Mouse (Mus musculus): ENCODE measurements around the gene Eps8l2. TPM values are rescaled to one million over a fixed set of nuclear protein-coding genes. Genes with fewer than 3 reads are reported as not detected.

The Eps8l2 gene
- polyA plus RNA-seq, 1 experiment from 2014 or later = 2.2 TPM

- H3K4me1 ChIP-seq (ENCODE audit: control insufficient read depth, insufficient read depth, low read length) = no peaks in the 10 kb centered on the region
- H3K27me3 ChIP-seq (ENCODE audit: control insufficient read depth, insufficient read depth, low read length) = no peaks in the 10 kb centered on the region
- no peak overlapping the region for H3K27ac ChIP-seq (ENCODE audit: low read depth, low read length)
- no peak overlapping the region for H3K9ac ChIP-seq (ENCODE audit: low read length)
- ATAC-seq (ENCODE audit: insufficient read depth, low FRiP score, low TSS enrichment) (no peak), DNase-seq (ENCODE audit: low spot score) (no peak)
- no peaks in the 10 kb centered on the region for H3K9me3 ChIP-seq (ENCODE audit: control insufficient read depth, low read length)
- H3K36me3 ChIP-seq (ENCODE audit: control insufficient read depth, insufficient read depth, low read length) = no peaks in the 10 kb centered on the region
- H3K4me3 ChIP-seq (ENCODE audit: low read depth, low read length) = no peak overlapping the region
- WGBS = 81% methylated on average over 6 of the region's 6 CpGs
- H3K4me2 ChIP-seq (ENCODE audit: low read depth) = no peak overlapping the region
These were observed 12.4 kb downstream of the Eps8l2 start for GRCm38 (mm10) chr7:141351061-141351460.

GRCm38 (mm10) chr7:141355051-141355450, 16.4 kb downstream of the Eps8l2 start:
- H3K4me2 ChIP-seq (ENCODE audit: low read depth) = no peak overlapping the region
- no peak for DNase-seq (ENCODE audit: low spot score)
- no peaks in the 10 kb centered on the region for H3K27me3 ChIP-seq (ENCODE audit: control insufficient read depth, insufficient read depth, low read length)
- no peak for ATAC-seq (ENCODE audit: insufficient read depth, low FRiP score, low TSS enrichment)
- no peak overlapping the region for H3K4me3 ChIP-seq (ENCODE audit: low read depth, low read length)
- no peaks in the 10 kb centered on the region for H3K4me1 ChIP-seq (ENCODE audit: control insufficient read depth, insufficient read depth, low read length)
- no peaks in the 10 kb centered on the region for H3K9me3 ChIP-seq (ENCODE audit: control insufficient read depth, low read length)
- H3K9ac ChIP-seq (ENCODE audit: low read length) = no peak overlapping the region
- no peak overlapping the region for H3K27ac ChIP-seq (ENCODE audit: low read depth, low read length)
- H3K36me3 ChIP-seq (ENCODE audit: control insufficient read depth, insufficient read depth, low read length) = no peaks in the 10 kb centered on the region
- 80% methylated on average over 8 of the region's 8 CpGs for WGBS

GRCm38 (mm10) chr7:141355626-141356326, 17.1 kb downstream of the Eps8l2 start:
- Histone ChIP-seq H3K36me3 (ENCODE audit: control insufficient read depth, insufficient read depth, low read length) (no peaks in the 10 kb centered on the region), H3K9ac (ENCODE audit: low read length) (no peak overlapping the region), H3K27me3 (ENCODE audit: control insufficient read depth, insufficient read depth, low read length) (no peaks in the 10 kb centered on the region), H3K27ac (ENCODE audit: low read depth, low read length) (no peak overlapping the region), H3K9me3 (ENCODE audit: control insufficient read depth, low read length) (no peaks in the 10 kb centered on the region), H3K4me1 (ENCODE audit: control insufficient read depth, insufficient read depth, low read length) (no peaks in the 10 kb centered on the region), H3K4me3 (ENCODE audit: low read depth, low read length) (no peak overlapping the region), H3K4me2 (ENCODE audit: low read depth) (no peak overlapping the region)
- WGBS = 61% methylated on average over 12 of the region's 12 CpGs
- peak; percentile 26 for DNase-seq (ENCODE audit: low spot score)
- ATAC-seq (ENCODE audit: insufficient read depth, low FRiP score, low TSS enrichment) = no peak

- Histone ChIP-seq H3K27me3 (ENCODE audit: control insufficient read depth, insufficient read depth, low read length) (peaks cover 9% of the 10 kb centered on the region; the same call in 1 of the 2 replicates), H3K9ac (ENCODE audit: low read length) (no peak overlapping the region), H3K36me3 (ENCODE audit: control insufficient read depth, insufficient read depth, low read length) (no peaks in the 10 kb centered on the region), H3K4me3 (ENCODE audit: low read depth, low read length) (no peak overlapping the region), H3K4me1 (ENCODE audit: control insufficient read depth, insufficient read depth, low read length) (no peaks in the 10 kb centered on the region), H3K4me2 (ENCODE audit: low read depth) (no peak overlapping the region), H3K27ac (ENCODE audit: low read depth, low read length) (no peak overlapping the region), H3K9me3 (ENCODE audit: control insufficient read depth, low read length) (no peaks in the 10 kb centered on the region)
- no peak for DNase-seq (ENCODE audit: low spot score)
- ATAC-seq (ENCODE audit: insufficient read depth, low FRiP score, low TSS enrichment) = no peak
- 76% methylated on average over 14 of the region's 14 CpGs for WGBS
These were observed 18.3 kb downstream of the Eps8l2 start for GRCm38 (mm10) chr7:141356971-141357370.

- no peaks in the 10 kb centered on the region for H3K4me1 ChIP-seq (ENCODE audit: control insufficient read depth, insufficient read depth, low read length)
- no peak overlapping the region for H3K4me2 ChIP-seq (ENCODE audit: low read depth)
- ATAC-seq (ENCODE audit: insufficient read depth, low FRiP score, low TSS enrichment) (no peak), DNase-seq (ENCODE audit: low spot score) (no peak)
- H3K9me3 ChIP-seq (ENCODE audit: control insufficient read depth, low read length) = no peaks in the 10 kb centered on the region
- no peaks in the 10 kb centered on the region for H3K36me3 ChIP-seq (ENCODE audit: control insufficient read depth, insufficient read depth, low read length)
- no peak overlapping the region for H3K27ac ChIP-seq (ENCODE audit: low read depth, low read length)
- no peak overlapping the region for H3K9ac ChIP-seq (ENCODE audit: low read length)
- H3K27me3 ChIP-seq (ENCODE audit: control insufficient read depth, insufficient read depth, low read length) = peaks cover 9% of the 10 kb centered on the region; the same call in 1 of the 2 replicates
- 16% methylated on average over 24 of the region's 24 CpGs for WGBS
- H3K4me3 ChIP-seq (ENCODE audit: low read depth, low read length) = no peak overlapping the region
These were observed 22.8 kb downstream of the Eps8l2 start for GRCm38 (mm10) chr7:141361510-141361909.

GRCm38 (mm10) chr7:141363106-141363751, 24.5 kb downstream of the Eps8l2 start:
- H3K27me3 ChIP-seq (ENCODE audit: control insufficient read depth, insufficient read depth, low read length) = peaks cover 9% of the 10 kb centered on the region; the same call in 1 of the 2 replicates
- DNase-seq (ENCODE audit: low spot score) (peak; percentile 70), ATAC-seq (ENCODE audit: insufficient read depth, low FRiP score, low TSS enrichment) (no peak)
- H3K4me2 ChIP-seq (ENCODE audit: low read depth) = no peak overlapping the region
- no peaks in the 10 kb centered on the region for H3K36me3 ChIP-seq (ENCODE audit: control insufficient read depth, insufficient read depth, low read length)
- H3K27ac ChIP-seq (ENCODE audit: low read depth, low read length) = no peak overlapping the region
- no peaks in the 10 kb centered on the region for H3K4me1 ChIP-seq (ENCODE audit: control insufficient read depth, insufficient read depth, low read length)
- no peak overlapping the region for H3K4me3 ChIP-seq (ENCODE audit: low read depth, low read length)
- no peaks in the 10 kb centered on the region for H3K9me3 ChIP-seq (ENCODE audit: control insufficient read depth, low read length)
- WGBS = 66% methylated on average over 4 of the region's 4 CpGs
- H3K9ac ChIP-seq (ENCODE audit: low read length) = no peak overlapping the region

GRCm38 (mm10) chr7:141363752-141364125, 25.1 kb downstream of the Eps8l2 start:
- H3K4me2 ChIP-seq (ENCODE audit: low read depth) = no peak overlapping the region
- WGBS = 65% methylated on average over 2 of the region's 2 CpGs
- H3K36me3 ChIP-seq (ENCODE audit: control insufficient read depth, insufficient read depth, low read length) = no peaks in the 10 kb centered on the region
- H3K27me3 ChIP-seq (ENCODE audit: control insufficient read depth, insufficient read depth, low read length) = peaks cover 9% of the 10 kb centered on the region; the same call in 1 of the 2 replicates
- no peak overlapping the region for H3K9ac ChIP-seq (ENCODE audit: low read length)
- no peak overlapping the region for H3K4me3 ChIP-seq (ENCODE audit: low read depth, low read length)
- no peak for ATAC-seq (ENCODE audit: insufficient read depth, low FRiP score, low TSS enrichment)
- no peak for DNase-seq (ENCODE audit: low spot score)
- H3K27ac ChIP-seq (ENCODE audit: low read depth, low read length) = no peak overlapping the region
- no peaks in the 10 kb centered on the region for H3K4me1 ChIP-seq (ENCODE audit: control insufficient read depth, insufficient read depth, low read length)
- no peaks in the 10 kb centered on the region for H3K9me3 ChIP-seq (ENCODE audit: control insufficient read depth, low read length)

- 81% methylated on average over 5 of the region's 5 CpGs for WGBS
- Histone ChIP-seq H3K4me2 (ENCODE audit: low read depth) (no peak overlapping the region), H3K9me3 (ENCODE audit: control insufficient read depth, low read length) (no peaks in the 10 kb centered on the region), H3K4me3 (ENCODE audit: low read depth, low read length) (no peak overlapping the region), H3K36me3 (ENCODE audit: control insufficient read depth, insufficient read depth, low read length) (no peaks in the 10 kb centered on the region), H3K4me1 (ENCODE audit: control insufficient read depth, insufficient read depth, low read length) (no peaks in the 10 kb centered on the region), H3K27ac (ENCODE audit: low read depth, low read length) (no peak overlapping the region), H3K27me3 (ENCODE audit: control insufficient read depth, insufficient read depth, low read length) (peaks cover 9% of the 10 kb centered on the region; the same call in 1 of the 2 replicates), H3K9ac (ENCODE audit: low read length) (no peak overlapping the region)
- DNase-seq (ENCODE audit: low spot score) (no peak), ATAC-seq (ENCODE audit: insufficient read depth, low FRiP score, low TSS enrichment) (no peak)
These were observed 25.8 kb downstream of the Eps8l2 start for GRCm38 (mm10) chr7:141364349-141365048.
